Mouse (Mus musculus) erythroblast, embryonic 14.5 days (primary cell): Measurements from ENCODE around the gene Crabp2.

ENCODE experiments used
- GATA1 ChIP-seq: IDR thresholded peaks from 2 replicates; pipeline ENCODE4 v1.6.1; 2012; ENCODE audit warnings: low read length, inconsistent platforms, mixed read lengths
- TAL1 ChIP-seq: IDR thresholded peaks from 3 replicates; pipeline ENCODE4 v1.6.1; 2012; ENCODE audit warnings: low read length, inconsistent platforms, mixed read lengths

DNA sequence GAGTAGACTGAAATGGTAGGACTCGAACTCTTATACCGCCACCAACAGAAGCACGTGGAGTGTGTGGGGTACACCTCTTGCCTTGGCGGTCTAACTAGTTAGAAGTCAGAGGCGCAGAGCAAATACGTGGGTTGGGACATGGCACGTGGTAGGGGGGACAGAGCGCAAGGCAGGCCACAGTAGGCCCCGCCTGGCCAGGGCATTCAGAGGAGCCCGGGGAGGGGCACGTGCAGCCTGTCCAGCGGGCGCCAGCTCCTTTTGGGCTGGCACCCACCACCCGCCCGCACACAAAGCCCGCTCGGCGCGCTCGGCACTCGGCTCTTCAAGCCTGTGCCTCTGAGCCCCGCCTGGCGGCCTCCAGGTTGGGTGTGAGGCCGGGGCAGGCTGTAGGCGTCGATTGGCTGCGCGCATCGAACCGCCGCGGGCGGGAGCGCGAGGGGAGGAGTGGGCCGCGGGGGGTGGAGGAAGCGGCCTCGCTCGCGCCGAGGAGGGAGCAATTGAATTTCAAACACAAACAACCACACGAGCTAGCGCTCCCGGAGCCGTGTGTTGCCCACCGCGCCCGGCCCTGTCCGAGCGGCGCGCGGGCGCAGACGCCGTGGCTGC, 42.5 kb upstream of the Crabp2 start, which contains the start of gene Hdgf:
- no peak for TF ChIP-seq TAL1
- TF ChIP-seq GATA1 = no peak
